Mouse (Mus musculus) neural tube, embryonic 12.5 days (tissue): ENCODE measurements around the gene Arid1b. TPM values are rescaled to one million over a fixed set of nuclear protein-coding genes. Genes with fewer than 3 reads are reported as not detected.

Source experiments
- ATAC-seq: fragments of 200-750 bp; cut with Nextera tagmentation; 2 replicates; pipeline ENCODE4 v1.8.0; 2017; ENCODE audit warnings: low read depth, mild to moderate bottlenecking, moderate TSS enrichment, moderate library complexity; ENCODE audit not compliant: low FRiP score
- H3K27ac ChIP-seq: fragments of 300-500 bp; sonication (generic); 2 replicates; pipeline ENCODE4 v1.5.1; 2016
- H3K27me3 ChIP-seq: fragments of 300-500 bp; sonication (generic); replicated peaks from 2 replicates; pipeline ENCODE4 v1.6.1; 2016; ENCODE audit warnings: mild to moderate bottlenecking
- H3K36me3 ChIP-seq: fragments of 300-500 bp; sonication (generic); 2 replicates; pipeline ENCODE4 v1.6.1; 2016; ENCODE audit warnings: mild to moderate bottlenecking
- H3K4me1 ChIP-seq: fragments of 300-500 bp; sonication (generic); 2 replicates; pipeline ENCODE4 v1.6.1; 2016
- H3K4me2 ChIP-seq: fragments of 300-500 bp; sonication (generic); replicated peaks from 2 replicates; pipeline ENCODE4 v1.6.1; 2016; ENCODE audit warnings: mild to moderate bottlenecking
- H3K4me3 ChIP-seq: fragments of 300-500 bp; sonication (generic); 2 replicates; pipeline ENCODE4 v1.5.1; 2016
- H3K9ac ChIP-seq: fragments of 300-500 bp; sonication (generic); 2 replicates; pipeline ENCODE4 v1.6.1; 2016; ENCODE audit warnings: mild to moderate bottlenecking
- H3K9me3 ChIP-seq: fragments of 300-500 bp; sonication (generic); 2 replicates; pipeline ENCODE4 v1.6.1; 2016; ENCODE audit warnings: mild to moderate bottlenecking
- WGBS: fragments of 180-500 bp; shearing (Covaris S2); methylation state at CpG from one replicate; pipeline ENCODE4 v1.1.7; 2016; 5-methylcytosine and 5-hydroxymethylcytosine counted together
- polyA plus RNA-seq: library from polyadenylated mRNA; unstranded; fragments of >200 nt; fragmentation: Nextera tagmentation; extraction: Ambion mirVana; gene quantifications from 2 replicates; pipeline ENCODE4 v1.2.1, GENCODE M21; 2016

Gene Arid1b
- polyA plus RNA-seq, 1 experiment from 2014 or later = 18.7 TPM

GRCm38 (mm10) chr17:4972261-4972660, 21.9 kb upstream of the Arid1b start:
- Histone ChIP-seq H3K27me3 (no peaks in the 10 kb centered on the region), H3K36me3 (no peaks in the 10 kb centered on the region), H3K27ac (no peak overlapping the region), H3K9ac (no peak overlapping the region), H3K4me1 (no peaks in the 10 kb centered on the region), H3K9me3 (no peaks in the 10 kb centered on the region), H3K4me3 (no peak overlapping the region), H3K4me2 (no peak overlapping the region)
- WGBS = 68% methylated on average over 6 of the region's 6 CpGs
- no peak for ATAC-seq

GRCm38 (mm10) chr17:4974736-4975135, 19.4 kb upstream of the Arid1b start:
- H3K4me2 ChIP-seq = no peak overlapping the region
- H3K4me1 ChIP-seq = no peaks in the 10 kb centered on the region
- no peaks in the 10 kb centered on the region for H3K9me3 ChIP-seq
- H3K36me3 ChIP-seq = no peaks in the 10 kb centered on the region
- H3K4me3 ChIP-seq = no peak overlapping the region
- no peak for ATAC-seq
- 83% methylated on average over 11 of the region's 11 CpGs for WGBS
- H3K27me3 ChIP-seq = no peaks in the 10 kb centered on the region
- H3K27ac ChIP-seq = no peak overlapping the region
- H3K9ac ChIP-seq = no peak overlapping the region

- Histone ChIP-seq H3K4me1 (no peaks in the 10 kb centered on the region), H3K9me3 (no peaks in the 10 kb centered on the region), H3K27me3 (no peaks in the 10 kb centered on the region), H3K27ac (no peak overlapping the region), H3K9ac (no peak overlapping the region), H3K4me3 (no peak overlapping the region), H3K4me2 (no peak overlapping the region), H3K36me3 (no peaks in the 10 kb centered on the region)
- ATAC-seq = no peak
- 86% methylated on average over 7 of the region's 7 CpGs for WGBS
Observed at GRCm38 (mm10) chr17:4980151-4980550, 14.0 kb upstream of the Arid1b start.

- Histone ChIP-seq H3K4me2 (no peak overlapping the region), H3K36me3 (no peaks in the 10 kb centered on the region), H3K4me3 (no peak overlapping the region), H3K9me3 (no peaks in the 10 kb centered on the region), H3K4me1 (no peaks in the 10 kb centered on the region), H3K9ac (no peak overlapping the region), H3K27me3 (no peaks in the 10 kb centered on the region), H3K27ac (no peak overlapping the region)
- 84% methylated on average over 5 of the region's 5 CpGs for WGBS
- no peak for ATAC-seq
Observed at GRCm38 (mm10) chr17:4982819-4983218, 11.3 kb upstream of the Arid1b start.

GRCm38 (mm10) chr17:4984691-4985090, 9.4 kb upstream of the Arid1b start:
- no peaks in the 10 kb centered on the region for H3K4me1 ChIP-seq
- H3K36me3 ChIP-seq = no peaks in the 10 kb centered on the region
- H3K4me3 ChIP-seq = no peak overlapping the region
- WGBS = 90% methylated on average over 7 of the region's 7 CpGs
- no peak overlapping the region for H3K27ac ChIP-seq
- H3K9me3 ChIP-seq = no peaks in the 10 kb centered on the region
- no peak overlapping the region for H3K9ac ChIP-seq
- H3K4me2 ChIP-seq = no peak overlapping the region
- ATAC-seq = no peak
- no peaks in the 10 kb centered on the region for H3K27me3 ChIP-seq

- WGBS = 30% methylated on average over 16 of the region's 16 CpGs
- H3K36me3 ChIP-seq = no peaks in the 10 kb centered on the region
- H3K4me1 ChIP-seq = peaks cover 17% of the 10 kb centered on the region
- H3K4me3 ChIP-seq = no peak overlapping the region
- H3K27ac ChIP-seq = no peak overlapping the region
- no peaks in the 10 kb centered on the region for H3K27me3 ChIP-seq
- H3K4me2 ChIP-seq = peak overlapping the region; percentile 30
- H3K9ac ChIP-seq = no peak overlapping the region
- no peak for ATAC-seq
- H3K9me3 ChIP-seq = no peaks in the 10 kb centered on the region
Observed at GRCm38 (mm10) chr17:4990911-4991560, 3.1 kb upstream of the Arid1b start.

- Histone ChIP-seq H3K9ac (no peak overlapping the region), H3K9me3 (no peaks in the 10 kb centered on the region), H3K4me1 (peaks cover 17% of the 10 kb centered on the region), H3K27me3 (no peaks in the 10 kb centered on the region), H3K4me3 (no peak overlapping the region), H3K36me3 (no peaks in the 10 kb centered on the region), H3K4me2 (peak overlapping the region; percentile 30), H3K27ac (no peak overlapping the region)
- WGBS = 52% methylated on average over 10 of the region's 10 CpGs
- ATAC-seq = no peak
Observed at GRCm38 (mm10) chr17:4991600-4991999, 2.5 kb upstream of the Arid1b start.

- no peak for ATAC-seq
- H3K4me3 ChIP-seq = peak overlapping the region; percentile 90
- no peaks in the 10 kb centered on the region for H3K36me3 ChIP-seq
- H3K9ac ChIP-seq = peak overlapping the region; percentile 100
- 9% methylated on average over 9 of the region's 9 CpGs for WGBS
- H3K9me3 ChIP-seq = no peaks in the 10 kb centered on the region
- H3K27me3 ChIP-seq = no peaks in the 10 kb centered on the region
- peaks cover 20% of the 10 kb centered on the region for H3K4me1 ChIP-seq
- H3K27ac ChIP-seq = peak overlapping the region; percentile 100
- peak overlapping the region; percentile 79 for H3K4me2 ChIP-seq
Observed at GRCm38 (mm10) chr17:4993497-4993839, 664 bp upstream of the Arid1b start.

- peak overlapping the region; percentile 100 for H3K27ac ChIP-seq
- peak; percentile 34 for ATAC-seq
- peak overlapping the region; percentile 100 for H3K9ac ChIP-seq
- H3K4me3 ChIP-seq = peak overlapping the region; percentile 90
- peaks cover 23% of the 10 kb centered on the region for H3K4me1 ChIP-seq
- no peaks in the 10 kb centered on the region for H3K36me3 ChIP-seq
- H3K27me3 ChIP-seq = no peaks in the 10 kb centered on the region
- peak overlapping the region; percentile 79 for H3K4me2 ChIP-seq
- WGBS = under 1% methylated on average over 48 of the region's 55 CpGs
- H3K9me3 ChIP-seq = no peaks in the 10 kb centered on the region
Observed at GRCm38 (mm10) chr17:4994504-4994812, 326 bp downstream of the Arid1b start.

GRCm38 (mm10) chr17:4994813-4995560, 855 bp downstream of the Arid1b start:
- peaks cover 26% of the 10 kb centered on the region for H3K4me1 ChIP-seq
- under 1% methylated on average over 69 of the region's 81 CpGs for whole genome bisulfite sequencing

GRCm38 (mm10) chr17:4995561-4996051, 1.5 kb downstream of the Arid1b start:
- Histone ChIP-seq H3K27me3 (no peaks in the 10 kb centered on the region), H3K4me2 (peak overlapping the region; percentile 79), H3K4me3 (peak overlapping the region; percentile 90), H3K36me3 (no peaks in the 10 kb centered on the region), H3K27ac (peak overlapping the region; percentile 100), H3K9ac (peak overlapping the region; percentile 100), H3K9me3 (no peaks in the 10 kb centered on the region), H3K4me1 (peaks cover 27% of the 10 kb centered on the region)
- under 1% methylated on average over 40 of the region's 56 CpGs for WGBS
- ATAC-seq = peak; percentile 42

More at GRCm38 (mm10) chr17:4994813-4995560, 855 bp downstream of the Arid1b start:
- peak; percentile 42 for ATAC-seq
- peak overlapping the region; percentile 79 for H3K4me2 ChIP-seq
- no peaks in the 10 kb centered on the region for H3K27me3 ChIP-seq
- H3K36me3 ChIP-seq = no peaks in the 10 kb centered on the region
- H3K4me3 ChIP-seq = peak overlapping the region; percentile 90
- peak overlapping the region; percentile 100 for H3K9ac ChIP-seq
- H3K27ac ChIP-seq = peak overlapping the region; percentile 100
- no peaks in the 10 kb centered on the region for H3K9me3 ChIP-seq

- Histone ChIP-seq H3K9ac (peak overlapping the region; percentile 100), H3K4me3 (peak overlapping the region; percentile 90), H3K36me3 (no peaks in the 10 kb centered on the region), H3K9me3 (no peaks in the 10 kb centered on the region), H3K27ac (peak overlapping the region; percentile 100), H3K4me1 (peaks cover 26% of the 10 kb centered on the region), H3K4me2 (peak overlapping the region; percentile 79), H3K27me3 (no peaks in the 10 kb centered on the region)
- under 1% methylated on average over 71 of the region's 95 CpGs for WGBS
- peak; percentile 17 for ATAC-seq
Observed at GRCm38 (mm10) chr17:4996121-4996813, 2.1 kb downstream of the Arid1b start.
